Mouse (Mus musculus) heart, embryonic 16.5 days (tissue): ENCODE results near the gene Ism1. TPM values are rescaled to one million over a fixed set of nuclear protein-coding genes. Genes with fewer than 3 reads are reported as not detected.
A peak's percentile ranks its signal among the peaks of the same experiment; 100 is the strongest.

Source experiments
- ATAC-seq: fragments of 200-750 bp; cut with Nextera tagmentation; replicated peaks from 2 replicates; pipeline ENCODE4 v1.8.0; 2017; ENCODE audit warnings: moderate number of reproducible peaks; ENCODE audit not compliant: insufficient read depth, low FRiP score; ENCODE audit errors: extremely low read depth
- H3K27ac ChIP-seq: fragments of 300-500 bp; sonication (generic); 2 replicates; pipeline ENCODE4 v1.5.1; 2014; ENCODE audit warnings: mild to moderate bottlenecking, low read length, control low read depth, moderate library complexity
- H3K27me3 ChIP-seq: fragments of 300-500 bp; sonication (generic); 2 replicates; pipeline ENCODE4 v1.6.1; 2014; ENCODE audit warnings: low read length, mixed read lengths; ENCODE audit not compliant: control insufficient read depth, insufficient read depth
- H3K36me3 ChIP-seq: fragments of 300-500 bp; sonication (generic); 2 replicates; pipeline ENCODE4 v1.6.1; 2014; ENCODE audit not compliant: control insufficient read depth, insufficient read depth
- H3K4me1 ChIP-seq: fragments of 300-500 bp; sonication (generic); 2 replicates; pipeline ENCODE4 v1.6.1; 2014; ENCODE audit warnings: low read length, mixed read lengths; ENCODE audit not compliant: control insufficient read depth, insufficient read depth
- H3K4me2 ChIP-seq: fragments of 300-500 bp; sonication (generic); 2 replicates; pipeline ENCODE4 v1.6.1; 2014; ENCODE audit warnings: low read depth, mild to moderate bottlenecking, control low read depth, low read length
- H3K4me3 ChIP-seq: fragments of 300-500 bp; sonication (generic); 2 replicates; pipeline ENCODE4 v1.5.1; 2014; ENCODE audit warnings: mild to moderate bottlenecking, control low read depth, low read length
- H3K9ac ChIP-seq: fragments of 300-500 bp; sonication (generic); 2 replicates; pipeline ENCODE4 v1.6.1; 2014; ENCODE audit warnings: low read length, control low read depth
- H3K9me3 ChIP-seq: fragments of 300-500 bp; sonication (generic); replicated peaks from 2 replicates; pipeline ENCODE4 v1.6.1; 2016; ENCODE audit warnings: low read length; ENCODE audit not compliant: control insufficient read depth
- WGBS: fragments of 180-500 bp; shearing (Covaris S2); extraction: QIAGEN DNeasy Blood & Tissue Kit; methylation state at CpG from one replicate; pipeline ENCODE4 v1.1.7; 2014; 5-methylcytosine and 5-hydroxymethylcytosine counted together
- polyA plus RNA-seq: library from polyadenylated mRNA; unstranded; fragments of >200 nt; fragmentation: Nextera tagmentation; extraction: Ambion mirVana; gene quantifications from 2 replicates; pipeline ENCODE4 v1.2.1, GENCODE M21; 2015

Ism1 gene
- polyA plus RNA-seq, 1 experiment from 2014 or later, result 0.62 TPM

DNA sequence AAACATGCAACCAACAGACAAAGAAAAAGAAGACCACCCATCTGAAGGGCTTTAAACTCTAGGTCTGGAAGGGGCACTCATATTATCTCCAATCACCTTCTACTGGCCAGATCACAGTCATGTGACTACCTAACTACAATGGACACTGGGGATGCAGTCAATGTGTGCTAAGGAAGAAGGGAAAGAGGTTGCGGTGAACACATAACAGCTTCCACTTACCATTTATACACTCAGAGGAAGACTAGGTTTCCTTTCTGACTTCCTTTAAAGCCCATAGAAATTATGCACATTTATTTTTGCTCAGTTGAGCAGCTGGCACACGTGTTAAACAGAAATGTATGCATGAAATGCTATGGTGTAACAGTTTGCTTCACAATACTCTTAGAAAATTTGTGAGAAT, 5.6 kb upstream of the Ism1 start:
- Histone ChIP-seq H3K27ac (no peak overlapping the region), H3K27me3 (peaks cover 8% of the 10 kb centered on the region), H3K9ac (no peak overlapping the region), H3K9me3 (no peaks in the 10 kb centered on the region), H3K4me2 (no peak overlapping the region), H3K4me3 (no peak overlapping the region), H3K36me3 (no peaks in the 10 kb centered on the region), H3K4me1 (peaks cover 6% of the 10 kb centered on the region)
- WGBS, result 48% methylated on average over 2 of the region's 2 CpGs
- ATAC-seq, result no peak

DNA sequence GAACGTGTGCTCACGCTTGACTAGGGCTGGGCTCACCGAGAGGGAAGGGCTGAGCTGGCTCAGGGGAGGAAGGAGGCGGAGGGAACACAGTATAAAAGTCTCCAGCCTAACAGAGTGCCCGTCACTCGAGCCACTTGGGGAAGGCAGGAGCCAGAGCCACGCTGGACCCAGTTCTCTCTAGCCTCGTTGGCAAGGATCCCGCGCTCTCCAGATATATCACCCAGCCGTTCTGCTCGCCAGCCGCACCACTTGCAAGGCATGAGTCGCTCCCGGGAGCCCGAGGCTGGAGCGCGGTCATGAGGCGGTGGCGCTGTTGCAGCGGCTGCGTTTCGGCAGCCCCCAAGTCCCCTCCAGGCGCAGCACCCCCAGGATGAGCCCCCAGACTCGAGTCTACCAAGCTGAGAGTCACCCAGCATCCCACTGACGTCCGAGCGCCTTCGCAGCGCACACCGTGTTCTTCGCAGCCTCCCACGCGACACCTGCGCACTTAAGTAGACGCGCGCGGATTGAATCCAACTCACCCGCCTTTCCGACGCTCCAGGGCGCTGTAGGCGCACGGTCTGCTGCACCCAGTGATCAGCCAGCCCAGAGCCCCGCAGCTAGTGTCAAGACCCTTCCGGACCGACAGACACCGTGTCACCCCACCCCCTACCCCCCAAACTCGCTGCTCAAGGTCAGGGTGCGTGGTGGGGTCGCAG, 764 bp upstream of the Ism1 start:
- Histone ChIP-seq H3K27me3 (peaks cover 16% of the 10 kb centered on the region), H3K4me1 (peaks cover 6% of the 10 kb centered on the region), H3K27ac (no peak overlapping the region), H3K4me3 (peak overlapping the region; percentile 91), H3K36me3 (no peaks in the 10 kb centered on the region), H3K9me3 (no peaks in the 10 kb centered on the region), H3K9ac (peak overlapping the region; percentile 82), H3K4me2 (peak overlapping the region; percentile 89)
- WGBS, result under 1% methylated on average over 52 of the region's 52 CpGs
- ATAC-seq, result peak; percentile 80

DNA sequence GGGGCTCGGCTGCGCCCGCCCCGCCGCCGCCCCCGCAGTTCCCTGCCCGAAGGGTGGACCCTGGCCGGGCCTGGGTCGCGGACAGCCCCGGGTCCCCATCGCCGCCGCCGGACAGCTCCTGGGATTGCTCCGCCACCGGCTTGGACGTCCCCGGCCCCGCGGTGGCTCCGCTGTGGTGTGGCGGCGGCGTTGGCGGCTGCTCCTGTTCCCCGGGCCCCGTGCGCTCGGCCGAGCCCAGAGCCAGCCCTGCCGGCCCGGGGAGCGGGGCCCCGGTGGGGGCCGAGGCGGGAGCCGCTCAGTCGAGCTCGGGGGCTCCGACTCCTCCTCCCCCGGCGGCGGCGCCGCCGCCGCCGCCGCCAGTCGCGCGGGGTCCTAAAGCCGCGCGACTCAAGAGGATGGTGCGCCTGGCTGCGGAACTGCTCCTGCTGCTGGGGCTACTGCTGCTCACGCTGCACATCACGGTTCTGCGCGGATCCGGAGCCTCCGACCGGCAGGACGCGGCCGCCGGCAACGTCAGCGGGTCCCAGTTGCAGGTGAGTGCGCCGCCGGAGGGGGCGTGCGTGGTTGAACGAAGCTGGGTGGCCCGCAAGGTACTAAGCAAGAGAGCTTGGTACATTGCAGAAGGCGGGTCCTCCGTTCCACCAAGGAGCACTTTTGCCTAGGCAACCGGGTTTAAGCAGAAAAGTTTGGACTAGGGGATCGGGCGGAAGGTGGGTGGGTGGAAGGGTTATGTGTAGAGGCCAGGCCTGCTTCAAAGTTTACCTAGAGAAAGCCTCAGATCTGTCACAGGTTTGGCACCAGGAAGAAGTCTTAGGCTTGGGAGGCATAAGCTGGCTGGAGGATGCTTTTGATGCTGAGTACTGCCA, 530 bp downstream of the Ism1 start:
- Histone ChIP-seq H3K9ac (peak overlapping the region; percentile 82), H3K9me3 (no peaks in the 10 kb centered on the region), H3K4me1 (peaks cover 6% of the 10 kb centered on the region), H3K27me3 (peaks cover 16% of the 10 kb centered on the region), H3K36me3 (no peaks in the 10 kb centered on the region), H3K4me2 (peak overlapping the region; percentile 89), H3K4me3 (peak overlapping the region; percentile 91), H3K27ac (peak overlapping the region; percentile 35; the same call in 1 of the 2 replicates)
- under 1% methylated on average over 80 of the region's 84 CpGs for WGBS
- ATAC-seq, result peak; percentile 80

DNA sequence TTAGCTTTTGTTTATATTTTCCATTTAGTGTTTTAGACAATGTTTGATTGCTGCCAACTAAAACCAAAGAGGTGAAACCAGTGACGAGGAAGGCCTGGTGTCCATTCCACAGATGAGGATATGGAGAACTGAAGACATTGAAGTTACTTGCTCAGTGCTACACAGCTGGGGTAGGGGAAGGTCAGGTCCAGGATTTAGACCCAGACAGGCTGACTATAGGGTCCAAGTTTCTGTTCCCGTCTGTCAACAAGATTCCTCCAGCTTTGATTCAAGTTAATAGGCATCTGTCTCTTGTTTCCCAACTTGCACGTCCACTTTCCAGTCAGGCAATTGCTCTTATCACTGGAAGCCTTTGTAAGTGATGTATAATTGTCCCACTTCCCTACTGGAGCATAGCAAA, 4.6 kb downstream of the Ism1 start:
- H3K36me3 ChIP-seq, result no peaks in the 10 kb centered on the region
- H3K27ac ChIP-seq, result no peak overlapping the region
- no peak overlapping the region for H3K4me3 ChIP-seq
- ATAC-seq, result no peak
- peaks cover 8% of the 10 kb centered on the region for H3K27me3 ChIP-seq
- 49% methylated on average over 3 of the region's 3 CpGs for WGBS
- H3K4me2 ChIP-seq, result no peak overlapping the region
- no peaks in the 10 kb centered on the region for H3K4me1 ChIP-seq
- H3K9ac ChIP-seq, result no peak overlapping the region
- H3K9me3 ChIP-seq, result no peaks in the 10 kb centered on the region

DNA sequence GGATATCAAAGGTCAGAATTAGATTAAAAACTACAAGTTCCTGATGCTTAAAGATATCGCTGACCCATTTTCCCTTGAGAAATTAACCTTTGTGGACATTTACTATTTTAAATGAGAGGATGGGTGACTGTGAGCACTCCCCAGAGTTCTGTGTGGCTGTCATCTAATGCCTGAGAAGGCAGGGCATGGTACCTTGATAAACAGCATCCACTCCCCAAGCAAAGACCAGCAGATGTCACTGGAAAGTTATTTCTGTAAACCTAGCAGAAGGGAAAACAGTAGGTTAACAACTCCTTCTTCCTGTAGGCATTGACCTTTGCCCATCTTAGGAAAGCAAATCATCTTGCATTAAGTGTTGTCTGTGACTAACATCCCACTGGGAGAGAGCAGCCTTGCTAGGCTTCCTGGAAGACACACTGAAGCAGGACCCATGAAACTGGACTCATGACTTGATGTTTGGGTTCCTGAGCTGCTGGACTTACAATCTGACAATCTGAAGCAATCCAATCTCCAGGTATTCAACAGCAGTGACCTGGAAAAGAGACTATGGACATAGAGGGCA, 11.5 kb downstream of the Ism1 start:
- Histone ChIP-seq H3K9ac (no peak overlapping the region), H3K4me1 (no peaks in the 10 kb centered on the region), H3K4me2 (no peak overlapping the region), H3K9me3 (no peaks in the 10 kb centered on the region), H3K36me3 (no peaks in the 10 kb centered on the region), H3K27ac (no peak overlapping the region), H3K4me3 (no peak overlapping the region), H3K27me3 (no peaks in the 10 kb centered on the region)
- 85% methylated on average over 1 of the region's 1 CpGs for WGBS
- ATAC-seq, result no peak

DNA sequence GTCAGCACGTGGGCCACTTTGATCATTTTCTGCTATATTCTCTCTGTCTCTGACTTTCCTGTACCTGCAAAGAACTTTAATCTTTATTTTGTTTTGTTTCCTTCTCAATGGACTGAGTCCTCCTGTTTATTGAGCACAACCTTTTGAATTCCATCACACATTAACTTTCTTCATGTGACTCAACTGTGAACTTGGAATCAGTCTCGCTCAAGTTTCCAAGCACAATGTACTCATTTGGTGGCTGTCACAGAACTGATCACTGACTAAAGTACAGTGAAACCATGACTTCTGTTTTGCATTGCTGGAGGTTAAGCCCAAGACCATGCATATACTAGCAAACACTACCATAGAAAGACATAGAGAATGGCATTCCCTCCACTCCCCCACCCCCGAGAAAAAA, 15.5 kb downstream of the Ism1 start:
- Histone ChIP-seq H3K27me3 (no peaks in the 10 kb centered on the region), H3K36me3 (no peaks in the 10 kb centered on the region), H3K4me1 (no peaks in the 10 kb centered on the region), H3K9me3 (no peaks in the 10 kb centered on the region), H3K4me3 (no peak overlapping the region), H3K9ac (no peak overlapping the region), H3K4me2 (no peak overlapping the region), H3K27ac (no peak overlapping the region)
- 87% methylated on average over 3 of the region's 3 CpGs for WGBS
- ATAC-seq, result no peak

DNA sequence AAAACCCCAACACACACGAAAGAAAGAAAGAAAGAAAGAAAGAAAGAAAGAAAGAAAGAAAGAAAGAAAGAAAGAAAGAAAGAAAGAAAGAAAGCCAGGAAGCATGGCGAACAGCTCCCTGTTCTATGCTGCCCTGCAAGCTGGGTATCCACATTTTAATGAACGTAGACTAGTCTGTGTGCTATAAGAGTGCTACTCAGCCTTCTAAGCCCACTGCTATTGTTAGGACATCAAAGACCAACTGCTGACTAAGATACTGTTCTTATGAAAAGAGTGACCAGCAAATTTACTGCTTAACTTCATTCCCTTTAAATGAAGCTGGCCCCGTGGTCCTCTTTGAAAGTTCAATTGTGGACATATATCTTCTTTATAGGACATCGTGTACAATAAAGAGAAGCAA, 16.7 kb downstream of the Ism1 start:
- Histone ChIP-seq H3K9me3 (no peaks in the 10 kb centered on the region), H3K27me3 (no peaks in the 10 kb centered on the region), H3K4me3 (no peak overlapping the region), H3K4me1 (no peaks in the 10 kb centered on the region), H3K36me3 (no peaks in the 10 kb centered on the region), H3K27ac (no peak overlapping the region), H3K4me2 (no peak overlapping the region), H3K9ac (no peak overlapping the region)
- ATAC-seq, result no peak
- WGBS, result 82% methylated on average over 5 of the region's 5 CpGs

DNA sequence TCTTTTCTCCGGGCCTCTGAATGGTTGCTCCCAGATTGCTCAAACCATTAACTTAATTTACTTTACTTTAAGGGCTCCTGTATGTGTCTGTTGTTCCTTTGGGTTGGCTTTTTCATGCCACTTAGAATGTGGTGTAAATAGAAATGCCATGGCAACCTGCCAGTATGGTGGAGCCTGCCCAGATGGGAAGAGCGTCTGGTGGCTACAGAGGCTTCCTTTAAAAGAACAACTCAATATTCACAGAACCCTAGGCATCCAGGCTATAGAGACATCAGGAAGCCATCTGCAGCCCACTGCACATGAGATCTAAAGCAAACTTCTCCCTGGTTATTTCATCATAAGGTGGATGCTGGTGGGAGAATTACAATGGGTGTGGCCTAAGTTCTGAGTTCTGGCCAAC, 18.6 kb downstream of the Ism1 start:
- WGBS, result 59% methylated on average over 2 of the region's 2 CpGs
- no peak overlapping the region for H3K4me2 ChIP-seq
- H3K4me3 ChIP-seq, result no peak overlapping the region
- H3K27me3 ChIP-seq, result no peaks in the 10 kb centered on the region
- H3K9me3 ChIP-seq, result peaks cover 5% of the 10 kb centered on the region; the same call in 1 of the 2 replicates
- ATAC-seq, result no peak
- H3K9ac ChIP-seq, result no peak overlapping the region
- H3K27ac ChIP-seq, result no peak overlapping the region
- H3K36me3 ChIP-seq, result no peaks in the 10 kb centered on the region
- no peaks in the 10 kb centered on the region for H3K4me1 ChIP-seq

DNA sequence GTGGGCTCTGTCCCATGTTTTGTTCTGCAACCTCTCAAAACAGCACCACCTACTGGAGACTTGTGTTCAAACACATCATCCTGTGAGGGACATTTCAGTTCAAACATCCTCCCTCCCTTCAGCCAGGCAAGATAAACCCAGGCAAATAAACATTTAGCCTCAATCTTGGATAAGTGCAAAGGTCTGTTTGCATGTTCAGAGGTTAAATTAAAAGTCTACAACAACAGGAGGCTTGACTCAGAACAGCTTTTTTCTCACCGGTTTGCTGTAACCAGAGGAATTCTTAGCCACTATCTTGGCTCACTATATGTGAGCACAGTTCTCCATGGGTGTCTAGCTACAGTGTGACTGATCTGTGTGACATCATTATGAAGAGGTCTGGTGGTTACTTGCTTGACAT, 22.6 kb downstream of the Ism1 start:
- no peak overlapping the region for H3K9ac ChIP-seq
- H3K4me2 ChIP-seq, result no peak overlapping the region
- H3K4me1 ChIP-seq, result no peaks in the 10 kb centered on the region
- peaks cover 5% of the 10 kb centered on the region; the same call in 1 of the 2 replicates for H3K9me3 ChIP-seq
- no peaks in the 10 kb centered on the region for H3K36me3 ChIP-seq
- WGBS, result 91% methylated on average over 1 of the region's 1 CpGs
- no peaks in the 10 kb centered on the region for H3K27me3 ChIP-seq
- no peak overlapping the region for H3K27ac ChIP-seq
- no peak for ATAC-seq
- no peak overlapping the region for H3K4me3 ChIP-seq
